In the genomic region with DNA sequence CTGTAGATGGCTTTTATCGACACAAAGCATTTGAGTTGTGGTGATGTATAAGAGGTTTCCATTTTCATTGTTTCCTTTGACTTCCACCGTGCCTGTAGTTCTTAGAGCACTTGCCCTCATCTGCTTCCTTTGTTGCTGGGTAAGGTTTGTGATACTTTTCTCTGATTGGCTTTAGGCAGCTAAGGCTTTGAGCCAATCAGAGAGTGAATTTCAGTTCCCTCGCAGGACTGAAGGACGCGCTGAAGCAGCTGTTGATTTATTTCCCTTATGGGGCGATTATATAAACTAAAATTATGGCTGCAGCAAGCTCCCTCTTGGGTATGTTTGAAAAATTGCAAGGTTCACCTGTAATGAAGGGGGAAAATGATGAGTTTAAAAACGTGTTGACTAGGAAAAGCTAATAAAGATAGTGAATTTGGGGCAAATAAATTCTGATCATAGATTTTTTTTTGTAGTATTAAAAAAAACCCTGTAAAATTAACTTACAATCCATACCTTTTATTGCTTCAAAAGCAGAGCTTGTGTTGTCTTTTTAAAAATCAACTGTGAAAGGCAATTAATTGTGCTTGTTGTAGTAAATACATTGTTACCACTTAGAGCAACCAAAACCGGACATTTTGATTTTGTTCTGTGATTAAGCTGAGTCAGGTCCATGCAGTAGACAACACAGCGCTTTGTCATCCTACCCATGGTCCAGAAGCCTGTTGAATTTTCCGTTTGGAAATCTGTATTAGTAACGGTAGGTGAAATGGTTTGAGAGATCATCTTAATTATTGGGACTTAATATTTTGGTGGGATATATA, we compare ENCODE assay signal across 8 mouse cellular contexts. TPM values are rescaled to one million over a fixed set of nuclear protein-coding genes. Genes with fewer than 3 reads are reported as not detected.
DNase-seq lines count a peak whose midpoint lies in the region; ATAC-seq and TF ChIP-seq lines count a peak whose summit lies in the region.

No protein-coding gene starts in this region.

- H3K4me3 ChIP-seq in kidney, adult 2 months (ENCODE audit: insufficient read depth, low read depth, low read length): no peak overlapping the region
- no peak overlapping the region for H3K4me3 ChIP-seq in embryonic facial prominence, embryonic 13.5 days
- no peak overlapping the region for H3K4me3 ChIP-seq in limb, embryonic 12.5 days (replicated peaks)
- H3K4me3 ChIP-seq in midbrain, embryonic 13.5 days (replicated peaks): no peak overlapping the region

- WGBS in kidney, adult 2 months: 35% methylated on average over 11 of the region's 11 CpGs
- WGBS in embryonic facial prominence, embryonic 13.5 days: 31% methylated on average over 11 of the region's 11 CpGs
- 34% methylated on average over 11 of the region's 11 CpGs for WGBS in limb, embryonic 12.5 days
- 34% methylated on average over 11 of the region's 11 CpGs for WGBS in midbrain, embryonic 13.5 days

- TF ChIP-seq CTCF in kidney, adult 2 months (conservative IDR thresholded peaks at IDR 0.05; ENCODE audit: insufficient read depth, insufficient read length, low read depth, low read length): no peak

- peak overlapping the region; percentile 71; the same call in 1 of the 2 replicates for H3K27ac ChIP-seq in kidney, adult 2 months (ENCODE audit: insufficient read depth, low read depth, low read length)
- H3K27ac ChIP-seq in embryonic facial prominence, embryonic 13.5 days: peak overlapping the region; percentile 78
- H3K27ac ChIP-seq in limb, embryonic 12.5 days: peak overlapping the region; percentile 81; the same call in 1 of the 2 replicates
- peak overlapping the region; percentile 81 for H3K27ac ChIP-seq in midbrain, embryonic 13.5 days

- no peak for ATAC-seq in embryonic facial prominence, embryonic 13.5 days (ENCODE audit: insufficient number of reproducible peaks, insufficient read depth, low FRiP score, low TSS enrichment, low read depth)
- ATAC-seq in limb, embryonic 12.5 days (ENCODE audit: insufficient number of reproducible peaks, insufficient read depth, low FRiP score, low TSS enrichment, low read depth): peak; percentile 84
- ATAC-seq in midbrain, embryonic 13.5 days: peak; percentile 80

- peak overlapping the region; percentile 27; the same call in 1 of the 2 replicates for H3K4me2 ChIP-seq in embryonic facial prominence, embryonic 13.5 days
- H3K4me2 ChIP-seq in limb, embryonic 12.5 days: no peak overlapping the region
- peak overlapping the region; percentile 28; the same call in 1 of the 2 replicates for H3K4me2 ChIP-seq in midbrain, embryonic 13.5 days (replicated peaks)

- H3K4me1 ChIP-seq in kidney, adult 2 months (ENCODE audit: control insufficient read depth, insufficient read depth, low read length): peaks cover 5% of the 10 kb centered on the region
- peaks cover 4% of the 10 kb centered on the region for H3K4me1 ChIP-seq in embryonic facial prominence, embryonic 13.5 days
- peaks cover 12% of the 10 kb centered on the region for H3K4me1 ChIP-seq in limb, embryonic 12.5 days (replicated peaks)
- peaks cover 35% of the 10 kb centered on the region for H3K4me1 ChIP-seq in midbrain, embryonic 13.5 days (replicated peaks)

- H3K36me3 ChIP-seq in kidney, adult 2 months (ENCODE audit: control insufficient read depth, insufficient read depth, low read length): no peaks in the 10 kb centered on the region
- H3K36me3 ChIP-seq in embryonic facial prominence, embryonic 13.5 days: 0 out of 2 replicates have a peak, but pooled peaks cover 3% of the 10 kb centered on the region
- peaks cover 9% of the 10 kb centered on the region; the same call in 1 of the 2 replicates for H3K36me3 ChIP-seq in limb, embryonic 12.5 days
- no peaks in the 10 kb centered on the region for H3K36me3 ChIP-seq in midbrain, embryonic 13.5 days

- no peak overlapping the region for H3K9ac ChIP-seq in embryonic facial prominence, embryonic 13.5 days
- no peak overlapping the region for H3K9ac ChIP-seq in limb, embryonic 12.5 days (replicated peaks)
- H3K9ac ChIP-seq in midbrain, embryonic 13.5 days (replicated peaks): no peak overlapping the region

- no peaks in the 10 kb centered on the region for H3K9me3 ChIP-seq in embryonic facial prominence, embryonic 13.5 days
- H3K9me3 ChIP-seq in limb, embryonic 12.5 days: no peaks in the 10 kb centered on the region
- H3K9me3 ChIP-seq in midbrain, embryonic 13.5 days: no peaks in the 10 kb centered on the region; the same call in 1 of the 2 replicates

- peak; percentile 74 for DNase-seq in kidney, adult 2 months
- no peak for DNase-seq in kidney, postnatal 10 days
- peak; percentile 94 for DNase-seq in R1 (ENCODE audit: low read depth, low spot score)
- DNase-seq in heart, postnatal 10 days: peak; percentile 67 to 71
- peak; percentile 75 for DNase-seq in thymus, postnatal 14 days

- no peak for TF ChIP-seq POLR2A in kidney, adult 2 months (IDR thresholded peaks at IDR 0.05; ENCODE audit: low read depth, low read length)

- H3K27me3 ChIP-seq in kidney, adult 2 months (replicated peaks; ENCODE audit: control insufficient read depth, insufficient read depth, low read length): no peaks in the 10 kb centered on the region
- H3K27me3 ChIP-seq in embryonic facial prominence, embryonic 13.5 days: no peaks in the 10 kb centered on the region
- no peaks in the 10 kb centered on the region for H3K27me3 ChIP-seq in limb, embryonic 12.5 days
- H3K27me3 ChIP-seq in midbrain, embryonic 13.5 days: no peaks in the 10 kb centered on the region

- intact Hi-C loops in heart, postnatal 10 days (cut with DNase I): loop anchor here (2.0 kb wide), 1 partner anchor 35 kb away; no protein-coding TSS in a partner anchor

RNA-seq across cellular contexts. Expression of a gene that starts 48.0 kb away (rescaled TPM):
- polyA plus RNA-seq in kidney, adult 2 months (2012; rRNA removed): 13.4 and 13.9 TPM in 2 replicates
- 39.0 and 56.3 TPM in 2 replicates for polyA plus RNA-seq in embryonic facial prominence, embryonic 13.5 days (2015; fragmentation: Nextera tagmentation; extraction: Ambion mirVana)
- 100 to 1,000 TPM in 1 of 2 experiments, 10 to 100 TPM in 1; 93.8 to 103 TPM for total RNA-seq in heart, postnatal 10 days (2021)
- polyA plus RNA-seq in limb, embryonic 12.5 days (2016; fragmentation: Nextera tagmentation; extraction: Ambion mirVana): 43.5 and 51.0 TPM in 2 replicates
- 48.5 and 49.9 TPM in 2 replicates for polyA plus RNA-seq in midbrain, embryonic 13.5 days (2015; fragmentation: Nextera tagmentation; extraction: Ambion mirVana)
